Mouse (Mus musculus): Measurements from ENCODE around the gene Ptov1.
A peak's percentile ranks its signal among the peaks of the same experiment; 100 is the strongest.

DNA sequence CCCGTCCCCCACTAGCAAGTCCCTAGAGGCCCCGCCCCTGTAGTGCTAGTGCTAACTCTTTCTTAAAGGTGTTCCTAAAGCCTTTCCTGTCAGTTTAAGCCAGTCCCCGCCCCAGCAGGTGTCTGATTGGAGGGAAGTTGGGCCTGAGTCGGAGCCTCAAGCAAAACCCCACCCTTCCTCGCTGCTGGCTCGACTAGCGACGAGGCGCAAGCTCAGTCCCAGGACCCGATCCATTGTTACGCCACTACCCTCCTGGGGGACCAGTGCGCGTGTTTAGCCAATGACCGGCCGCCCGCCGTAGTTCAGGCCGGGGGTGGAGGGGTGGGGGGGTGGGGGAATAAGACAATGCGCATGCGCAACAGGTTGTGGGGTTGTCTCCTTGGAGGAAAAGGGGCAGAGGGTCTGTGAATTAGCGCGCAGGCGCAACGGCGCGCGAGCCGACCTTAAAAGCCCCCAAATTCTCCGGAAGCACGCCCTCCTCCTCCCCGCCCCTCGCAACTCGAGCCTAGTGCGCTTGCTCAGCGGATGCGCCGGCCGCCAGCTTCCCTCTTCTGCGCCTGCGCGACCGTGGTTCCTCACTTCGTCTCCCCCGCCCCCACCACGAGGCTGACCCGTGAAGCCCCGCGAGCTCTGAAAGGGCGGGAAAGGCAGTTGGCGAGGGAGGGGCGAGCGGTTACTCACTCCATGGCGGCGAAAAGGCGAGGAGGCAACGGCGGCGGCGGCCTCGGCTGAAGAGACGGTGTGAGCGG is 53.7 kb downstream of the Ptov1 start, which contains the start of the genes Nup62 and Il4i1:
- TF ChIP-seq CTCF (IDR thresholded peaks at IDR 0.05; ENCODE audit: extremely low read depth, insufficient read depth, low read length) (no peak), POLR2A (IDR thresholded peaks at IDR 0.05; ENCODE audit: extremely low read depth, insufficient read depth, low read length) (peak; percentile 63; the same call in 1 of the 2 replicates)
